Mouse (Mus musculus) brain, embryonic 14.5 days (tissue): ENCODE measurements around the gene Myo18b. TPM values are rescaled to one million over a fixed set of nuclear protein-coding genes. Genes with fewer than 3 reads are reported as not detected.
A peak's percentile ranks its signal among the peaks of the same experiment; 100 is the strongest.

Source experiments
- DNase-seq: peaks from one replicate; pipeline ENCODE4 v3.0.0-alpha.2; 2011; ENCODE audit warnings: low read depth
- CTCF ChIP-seq: fragments of 200-500 bp; IDR thresholded peaks from 2 replicates; pipeline ENCODE4 v1.5.1; 2012; ENCODE audit warnings: inconsistent platforms, mild to moderate bottlenecking, moderate library complexity, borderline replicate concordance; ENCODE audit not compliant: insufficient read depth, insufficient read length; ENCODE audit errors: extremely low read depth
- POLR2A ChIP-seq: fragments of 200-500 bp; IDR thresholded peaks from 2 replicates; pipeline ENCODE4 v1.6.1; 2012; ENCODE audit warnings: mild to moderate bottlenecking, inconsistent platforms, borderline replicate concordance; ENCODE audit not compliant: poor library complexity, insufficient read depth, insufficient read length, severe bottlenecking; ENCODE audit errors: extremely low read depth
- polyA plus RNA-seq: library from polyadenylated mRNA; depleted of rRNA; stranded (reverse); fragments of >200 nt; gene quantifications from 2 replicates; pipeline ENCODE4 v1.2.3, GENCODE M21; 2012

The Myo18b gene
- polyA plus RNA-seq, 1 experiment: 1.8 TPM

DNA sequence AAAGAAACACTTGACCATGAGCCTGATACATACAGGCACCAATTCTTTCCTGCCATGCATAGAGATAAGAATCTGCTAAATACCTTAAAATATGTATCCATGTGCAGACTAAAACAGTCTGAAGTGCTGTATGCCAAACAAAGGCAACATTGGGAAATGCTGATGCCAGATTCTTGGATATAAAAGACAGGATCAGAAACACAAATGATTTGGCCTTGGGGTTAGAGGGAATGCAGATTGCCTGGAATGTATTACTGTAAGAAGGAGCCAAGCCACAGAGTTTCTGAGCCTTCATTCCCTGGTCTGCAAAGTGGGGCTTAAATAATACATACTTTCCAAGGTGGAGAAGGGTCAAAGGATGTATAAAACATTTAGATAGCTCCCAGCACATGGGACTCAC, 61.3 kb downstream of the Myo18b start:
- DNase-seq: no peak
- no peak for TF ChIP-seq POLR2A
- no peak for TF ChIP-seq CTCF

DNA sequence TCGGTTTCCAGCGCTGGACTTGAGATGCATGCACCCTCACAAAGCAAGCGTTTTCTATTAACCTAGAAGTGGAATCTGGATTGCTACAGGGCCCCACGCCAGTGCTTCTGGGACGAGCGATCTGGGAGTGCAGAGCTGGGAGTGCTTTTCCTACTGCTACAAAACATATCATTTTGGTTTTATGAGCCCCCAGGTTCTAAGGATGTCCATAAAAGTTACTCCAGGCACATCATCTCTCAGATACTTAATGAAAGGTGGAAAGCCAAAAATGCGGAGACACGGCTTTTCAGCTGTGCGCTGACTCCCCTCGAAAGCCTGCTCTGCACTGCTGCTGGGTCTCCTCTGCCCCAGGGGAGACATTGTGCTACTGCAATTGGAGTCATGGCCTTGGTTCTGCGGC, 62.3 kb downstream of the Myo18b start:
- DNase-seq: no peak
- no peak for TF ChIP-seq CTCF
- TF ChIP-seq POLR2A: no peak

DNA sequence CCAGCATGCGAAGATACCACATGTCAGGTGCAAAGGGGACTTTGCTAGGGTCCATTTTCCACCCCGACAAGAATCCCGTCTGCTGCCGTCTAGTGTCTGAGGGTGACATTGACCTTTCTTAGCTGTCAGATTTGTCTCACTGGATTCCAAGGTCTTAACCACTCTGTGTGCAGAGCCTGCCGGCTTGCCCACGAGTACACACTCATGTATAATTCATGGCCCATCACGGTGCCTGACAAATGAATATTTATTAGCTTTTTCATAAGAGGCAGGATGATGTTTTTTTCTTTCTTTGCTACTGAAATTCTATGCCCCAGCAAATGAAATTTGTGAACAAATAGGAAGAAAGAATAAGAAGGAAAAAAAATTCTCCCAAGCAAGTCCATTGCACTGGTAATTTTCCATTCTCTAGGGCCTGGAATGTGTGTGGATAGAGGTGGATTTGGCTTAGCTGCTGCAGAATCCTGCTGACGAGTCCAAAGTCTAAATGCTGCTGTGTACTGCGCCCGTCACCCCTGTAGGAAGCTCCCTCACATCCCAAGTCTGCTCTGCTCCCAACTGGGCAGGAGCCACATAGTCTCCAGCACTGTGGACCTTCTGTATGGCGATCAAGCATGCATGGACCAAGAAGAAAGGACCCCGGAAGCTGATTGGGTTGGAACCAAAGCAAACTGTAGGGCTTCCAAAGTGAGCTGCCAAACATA, 70.9 kb downstream of the Myo18b start:
- peak; percentile 94 for DNase-seq
- TF ChIP-seq POLR2A (no peak), CTCF (peak; percentile 48; the same call in 1 of the 2 replicates)

DNA sequence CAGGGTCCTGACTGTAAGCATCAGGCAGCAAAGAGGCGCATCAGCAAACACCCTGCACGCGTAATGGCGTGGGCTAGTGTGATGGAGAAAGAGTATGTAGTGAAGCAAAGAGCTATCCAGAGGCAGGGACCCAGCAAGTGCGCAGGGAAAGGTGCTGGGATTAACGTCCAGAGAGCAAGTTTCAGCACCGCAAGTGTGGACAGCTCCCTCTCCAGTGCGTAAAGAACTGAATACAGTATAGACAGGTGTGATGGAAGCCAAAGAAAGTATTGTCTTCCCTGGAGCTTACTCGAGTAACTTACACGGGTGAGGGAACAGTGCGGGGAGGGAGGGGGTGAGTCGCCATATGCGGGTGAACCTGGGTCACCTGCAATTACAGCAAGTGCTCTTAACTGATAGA, 71.8 kb downstream of the Myo18b start:
- DNase-seq: no peak
- TF ChIP-seq POLR2A (no peak), CTCF (no peak)

DNA sequence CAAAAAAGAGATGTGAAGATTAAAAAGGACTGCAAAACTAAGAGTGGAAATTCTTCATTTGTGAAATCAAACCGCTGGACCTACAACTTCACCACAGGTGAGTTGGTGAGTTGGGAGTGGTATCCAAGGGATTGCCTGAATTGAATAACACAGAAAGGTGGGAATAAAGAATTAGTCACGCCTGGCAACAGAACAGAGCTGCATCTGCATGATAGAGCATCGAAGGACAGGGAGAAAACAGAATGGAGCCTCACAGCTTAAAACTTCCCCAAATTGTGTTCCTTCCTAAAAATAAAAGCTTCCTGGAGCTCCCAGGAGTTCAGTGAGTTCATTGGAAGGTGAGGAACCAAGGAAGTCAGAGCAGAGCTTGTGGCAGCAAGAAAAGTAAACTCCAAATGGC, 73.7 kb downstream of the Myo18b start:
- no peak for DNase-seq
- TF ChIP-seq CTCF (no peak), POLR2A (no peak)

DNA sequence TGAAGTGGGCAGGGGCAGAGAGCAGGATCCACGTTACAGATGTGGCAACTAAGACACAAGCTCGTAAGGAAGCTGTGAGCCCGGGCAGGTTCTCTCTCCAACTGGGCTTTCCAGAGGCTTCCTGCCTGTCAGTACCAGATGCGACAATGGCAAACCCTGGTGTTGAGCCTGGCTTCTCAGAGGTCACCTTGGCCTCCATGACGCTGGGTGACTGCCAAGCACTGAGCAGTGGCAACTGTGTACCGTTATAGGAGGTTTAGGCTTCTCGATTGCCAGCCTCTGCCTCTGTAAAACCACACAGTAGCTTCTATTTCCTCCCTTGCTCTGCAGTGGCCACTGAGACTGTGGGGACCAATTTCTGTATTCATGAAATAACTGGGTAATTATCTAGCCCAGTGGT, 81.1 kb downstream of the Myo18b start:
- TF ChIP-seq CTCF (no peak), POLR2A (no peak)

DNA sequence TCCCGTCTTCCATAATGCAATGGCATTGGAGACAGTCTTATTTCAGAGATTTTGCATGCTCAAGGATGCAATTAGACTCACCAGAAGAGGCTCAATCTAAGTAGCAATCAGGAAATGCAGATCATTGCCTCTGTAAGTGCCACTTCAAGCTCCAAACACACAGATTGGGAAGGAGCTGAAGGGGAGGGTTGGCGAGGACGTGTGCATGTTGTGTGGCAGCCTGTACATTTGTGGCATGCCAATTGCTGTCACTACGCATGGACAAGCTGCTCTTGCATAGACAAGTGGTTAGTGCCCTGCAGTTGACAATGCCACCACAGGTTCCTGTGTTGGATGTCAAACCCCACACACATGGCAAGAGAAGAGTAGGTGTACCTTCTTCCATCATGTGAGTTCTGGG, 88.5 kb downstream of the Myo18b start:
- TF ChIP-seq POLR2A: no peak
- TF ChIP-seq CTCF: no peak
- DNase-seq: peak; percentile 48

More for the DNA sequence above, 81.1 kb downstream of the Myo18b start:
- no peak for DNase-seq

DNA sequence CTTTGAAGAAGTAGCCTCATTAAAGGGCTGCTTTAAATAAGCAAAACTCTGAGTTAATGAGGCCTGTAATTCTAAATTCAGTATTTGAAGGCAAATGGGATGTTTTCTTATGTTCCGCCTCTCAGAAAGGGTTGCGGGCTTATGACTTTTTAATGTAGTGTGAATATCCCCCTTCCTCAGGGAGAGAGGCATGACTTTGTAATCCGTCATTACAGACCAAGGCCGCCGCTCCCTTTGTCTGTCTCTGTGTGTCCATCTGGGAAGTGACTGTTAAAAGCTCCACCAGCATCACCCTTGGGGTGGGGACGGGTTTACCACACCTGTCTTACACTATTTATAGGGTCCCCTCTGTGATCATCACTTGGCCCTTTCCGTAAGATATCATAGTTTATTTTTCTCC, 100.1 kb downstream of the Myo18b start:
- TF ChIP-seq CTCF: no peak
- no peak for TF ChIP-seq POLR2A
- DNase-seq: peak; percentile 52

DNA sequence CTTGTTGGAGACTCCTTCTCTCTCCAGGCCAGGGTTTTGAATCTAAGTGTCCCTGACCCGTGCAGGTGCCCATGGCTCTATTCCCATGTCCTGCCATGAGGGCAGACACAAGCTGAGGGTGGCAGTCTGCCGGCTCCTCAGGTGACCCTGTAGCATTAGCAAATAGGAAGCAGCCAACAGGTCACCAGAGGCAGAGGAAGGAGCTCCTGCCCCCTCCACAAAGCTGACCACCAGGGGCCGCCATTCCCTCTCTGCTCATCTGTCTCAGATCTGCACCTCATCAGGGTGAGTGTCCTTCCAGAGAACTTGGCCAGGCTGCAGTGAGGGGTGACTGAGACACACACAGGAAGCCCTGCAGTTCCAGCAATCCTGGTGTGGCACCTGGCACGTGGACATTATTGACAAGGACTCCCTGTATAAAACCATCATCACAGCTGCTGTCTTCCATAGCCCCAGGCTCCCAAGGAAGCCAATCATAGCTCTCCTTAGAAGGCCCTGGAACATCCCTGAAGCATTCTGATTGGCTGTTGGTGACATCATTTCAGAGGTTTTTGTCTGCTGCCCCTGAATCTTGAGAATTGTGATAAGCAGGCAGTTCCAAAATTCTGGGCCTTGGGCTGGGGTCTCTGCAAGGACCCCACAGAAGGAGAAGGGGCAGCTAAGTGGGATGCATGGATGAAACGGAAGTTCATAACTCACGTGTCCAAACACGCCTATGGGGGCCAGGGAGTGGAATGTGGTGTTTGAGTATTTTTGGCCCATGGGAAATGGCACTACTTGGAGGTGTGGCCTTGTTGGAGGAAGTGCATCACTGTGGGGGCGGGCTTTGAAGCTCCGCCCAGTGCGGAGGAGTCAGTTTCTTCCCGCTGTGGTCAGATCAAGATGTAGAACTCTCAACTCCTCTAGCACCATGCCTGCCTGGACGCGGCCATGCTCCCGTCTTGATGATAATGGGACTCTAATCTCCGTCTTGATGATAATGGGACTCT, 104.1 kb downstream of the Myo18b start:
- peak; percentile 32; the same call in 1 of the 2 replicates for TF ChIP-seq CTCF
- no peak for TF ChIP-seq POLR2A
- no peak for DNase-seq

DNA sequence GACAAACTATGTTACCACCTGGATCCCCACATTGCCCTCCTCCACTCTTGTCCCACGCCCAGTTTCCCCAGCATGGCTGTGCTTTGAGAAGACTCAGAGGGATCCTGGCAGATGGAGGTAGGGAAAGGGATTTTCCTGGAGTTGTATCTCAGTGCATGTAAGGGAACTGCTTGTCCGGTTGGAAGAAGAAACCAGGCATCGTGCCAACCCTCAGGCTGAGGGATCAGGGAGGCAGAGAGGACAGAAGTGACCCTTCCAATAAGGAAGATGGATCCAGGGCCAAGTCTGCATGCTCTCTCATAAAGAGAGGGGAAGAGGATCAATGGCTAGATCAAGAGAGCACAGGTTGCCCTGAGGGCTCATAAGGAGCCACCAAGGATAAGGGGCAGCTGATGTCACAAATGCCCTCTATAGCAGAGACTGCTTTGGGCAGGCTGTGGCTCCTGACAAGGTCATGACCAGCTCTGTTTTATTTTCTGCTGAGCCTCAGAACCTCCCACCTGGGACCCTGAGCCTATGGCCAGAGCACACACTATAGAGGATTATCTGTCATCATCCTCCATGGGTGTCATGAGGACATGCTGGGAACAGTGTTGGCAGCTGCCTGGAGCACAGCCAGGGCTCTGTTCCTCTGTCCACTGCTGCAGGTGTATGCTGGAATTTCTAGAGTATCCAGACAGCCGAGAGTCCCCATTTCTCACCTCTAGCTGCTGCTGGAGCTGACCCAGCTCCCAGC, 105.6 kb downstream of the Myo18b start:
- no peak for TF ChIP-seq POLR2A
- no peak for TF ChIP-seq CTCF
- no peak for DNase-seq

DNA sequence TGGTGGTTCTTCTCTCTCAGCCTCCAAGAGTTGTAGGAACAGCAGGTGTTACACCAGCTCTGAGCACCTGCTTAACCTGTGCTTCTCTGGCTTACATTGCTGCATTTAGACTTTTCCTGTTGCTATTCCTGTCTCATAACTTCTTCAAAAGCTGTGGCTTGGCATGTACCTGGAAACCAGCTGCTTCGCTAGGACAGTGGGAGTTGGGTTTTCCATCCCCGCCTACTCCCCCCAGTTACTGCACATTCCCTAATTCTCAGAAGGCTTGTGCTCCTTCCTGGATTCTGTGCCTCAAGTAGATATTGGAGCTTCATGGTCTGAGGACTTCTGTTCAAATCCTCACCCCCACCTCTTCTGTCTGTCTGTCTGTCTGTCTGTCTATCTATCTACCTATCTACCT, 107.7 kb downstream of the Myo18b start:
- no peak for TF ChIP-seq CTCF
- no peak for TF ChIP-seq POLR2A

DNA sequence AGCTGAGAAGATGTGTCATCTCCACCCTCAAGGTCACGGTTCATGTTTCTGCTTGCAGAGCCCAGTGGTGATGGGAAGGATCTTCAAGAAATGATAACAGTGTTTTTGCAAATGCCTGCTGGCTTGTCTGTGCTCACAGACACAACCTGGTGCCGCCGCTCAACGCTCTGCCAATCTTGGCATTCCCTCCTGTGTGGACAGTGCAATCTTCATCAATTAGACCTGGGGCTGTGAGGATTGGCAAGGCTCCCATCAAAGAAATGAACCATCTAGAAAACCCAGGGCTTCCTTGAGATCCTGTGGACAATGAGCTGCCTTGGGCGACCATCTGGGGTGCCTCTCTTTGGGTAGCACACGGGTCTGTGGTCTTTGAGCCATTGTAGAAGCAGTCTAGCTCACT, 109.4 kb downstream of the Myo18b start:
- no peak for DNase-seq
- no peak for TF ChIP-seq CTCF
- TF ChIP-seq POLR2A: no peak

More for the DNA sequence above, 107.7 kb downstream of the Myo18b start:
- DNase-seq: no peak

DNA sequence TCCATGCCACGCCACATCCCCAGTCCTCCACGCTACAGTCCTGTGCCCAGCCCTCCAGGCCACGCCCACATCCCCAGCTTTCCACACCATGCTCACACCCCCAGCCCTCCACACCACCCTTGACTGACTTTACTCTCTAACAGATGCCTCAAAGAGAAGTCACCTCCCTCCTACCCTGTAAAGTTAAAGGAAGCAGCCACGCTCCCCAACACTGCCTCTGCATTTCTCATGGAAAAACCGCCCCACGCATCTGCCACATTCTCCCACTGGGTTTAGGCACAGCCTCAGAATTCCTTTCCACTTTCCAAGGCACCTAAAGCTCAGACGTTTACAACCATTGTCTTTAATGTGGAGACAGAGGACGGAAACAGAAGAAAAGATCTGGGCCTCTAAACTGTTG, 110.1 kb downstream of the Myo18b start:
- TF ChIP-seq POLR2A: no peak
- TF ChIP-seq CTCF: no peak
- no peak for DNase-seq
